Mouse (Mus musculus): ENCODE results near the gene Npas3.

The Npas3 gene

GRCm38 (mm10) chr12:53589446-53589961 lies 341.0 kb downstream of the Npas3 start:
- no peak for DNase-seq

DNA sequence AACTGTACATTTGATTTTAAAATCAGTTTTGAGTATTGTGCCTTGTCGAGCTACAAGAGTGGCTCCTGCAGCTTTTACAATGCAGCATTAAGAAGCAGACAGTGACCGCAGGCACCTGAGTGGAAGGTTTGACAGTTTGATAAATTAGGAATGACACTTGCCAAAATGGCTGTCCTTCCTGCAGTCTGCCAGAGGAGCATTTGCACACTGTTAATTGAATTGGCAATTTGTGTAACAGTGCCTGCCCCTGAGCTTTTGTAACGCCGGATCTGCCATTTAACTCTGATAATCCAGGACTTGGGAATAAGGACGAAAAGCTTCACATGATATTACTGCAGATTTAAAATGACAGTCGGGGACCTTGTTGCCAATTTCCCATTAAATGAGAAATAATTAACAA lies 357.2 kb downstream of the Npas3 start:
- no peak for DNase-seq

DNA sequence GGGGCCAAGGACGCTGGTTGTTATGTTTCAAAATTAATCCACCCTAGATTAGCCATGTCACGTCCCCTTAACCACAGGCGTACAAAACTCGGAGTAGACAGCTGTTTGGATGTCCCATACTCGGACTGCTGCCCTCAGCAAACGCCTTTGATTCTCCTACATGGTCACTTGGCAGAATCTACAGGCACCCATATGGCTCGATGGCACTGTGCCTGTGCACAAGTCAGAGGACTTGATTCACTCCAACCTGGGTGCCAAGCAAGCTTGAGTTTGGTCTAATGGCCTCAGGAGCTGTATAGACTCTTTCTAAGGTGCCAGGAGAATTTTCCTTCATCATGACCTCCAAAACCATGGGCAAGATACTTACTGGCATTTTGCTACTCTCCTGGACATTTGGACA lies 363.6 kb downstream of the Npas3 start:
- DNase-seq, result no peak

DNA sequence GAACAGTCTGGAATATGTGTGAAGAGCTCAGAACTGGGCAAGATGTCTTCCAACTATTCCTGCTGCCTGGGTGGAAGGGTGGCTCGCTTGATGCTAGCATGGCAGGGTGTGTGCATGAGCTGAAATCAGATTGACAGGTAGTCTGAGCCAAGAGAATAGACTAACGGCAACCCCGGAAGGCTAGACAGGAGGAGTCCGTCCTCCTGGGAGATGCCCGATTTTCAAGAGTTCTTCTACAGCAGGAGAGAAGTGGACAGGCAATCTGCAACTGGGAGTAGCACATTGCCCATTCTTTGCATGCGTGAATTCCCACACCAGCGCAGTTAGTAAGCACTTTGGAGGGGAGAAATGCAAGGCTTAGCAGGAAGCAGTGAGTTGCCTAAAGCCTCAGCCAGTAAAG lies 372.8 kb downstream of the Npas3 start:
- DNase-seq, result no peak

GRCm38 (mm10) chr12:53623793-53624192 lies 375.3 kb downstream of the Npas3 start:
- DNase-seq, result no peak

GRCm38 (mm10) chr12:53624379-53625021 lies 376.0 kb downstream of the Npas3 start:
- DNase-seq, result no peak

DNA sequence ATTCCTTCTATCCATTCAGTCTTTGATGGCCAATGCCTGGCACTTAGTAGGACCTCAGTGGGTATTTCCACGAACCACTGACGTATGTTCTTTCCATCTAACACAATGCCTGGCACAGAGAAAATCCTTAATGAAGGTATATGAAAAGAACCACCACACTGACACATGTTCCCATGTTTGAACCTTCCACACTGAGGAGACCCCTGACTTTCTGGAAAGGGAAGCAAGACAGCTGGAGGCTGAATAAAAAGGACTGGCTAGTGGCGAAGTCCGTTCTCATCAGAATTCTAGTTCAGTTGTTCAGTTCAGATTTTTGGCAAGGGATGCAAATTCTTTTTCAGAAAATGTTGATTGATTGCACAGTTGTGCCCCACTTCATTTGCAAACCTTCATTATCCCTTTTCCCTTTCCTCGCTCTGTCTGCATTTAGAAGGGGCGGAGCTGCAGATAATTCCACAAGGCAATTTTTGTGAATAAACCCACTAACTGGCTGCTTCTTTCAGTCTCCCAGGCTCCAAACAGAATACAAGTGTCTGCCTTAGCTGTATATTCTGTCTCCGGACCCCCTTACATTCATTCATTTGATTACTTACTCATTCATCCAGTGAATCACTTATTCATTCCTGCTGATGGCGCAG lies 381.1 kb downstream of the Npas3 start:
- DNase-seq, result no peak

- DNase-seq, result no peak
These were observed 382.1 kb downstream of the Npas3 start for GRCm38 (mm10) chr12:53630607-53631006.

DNA sequence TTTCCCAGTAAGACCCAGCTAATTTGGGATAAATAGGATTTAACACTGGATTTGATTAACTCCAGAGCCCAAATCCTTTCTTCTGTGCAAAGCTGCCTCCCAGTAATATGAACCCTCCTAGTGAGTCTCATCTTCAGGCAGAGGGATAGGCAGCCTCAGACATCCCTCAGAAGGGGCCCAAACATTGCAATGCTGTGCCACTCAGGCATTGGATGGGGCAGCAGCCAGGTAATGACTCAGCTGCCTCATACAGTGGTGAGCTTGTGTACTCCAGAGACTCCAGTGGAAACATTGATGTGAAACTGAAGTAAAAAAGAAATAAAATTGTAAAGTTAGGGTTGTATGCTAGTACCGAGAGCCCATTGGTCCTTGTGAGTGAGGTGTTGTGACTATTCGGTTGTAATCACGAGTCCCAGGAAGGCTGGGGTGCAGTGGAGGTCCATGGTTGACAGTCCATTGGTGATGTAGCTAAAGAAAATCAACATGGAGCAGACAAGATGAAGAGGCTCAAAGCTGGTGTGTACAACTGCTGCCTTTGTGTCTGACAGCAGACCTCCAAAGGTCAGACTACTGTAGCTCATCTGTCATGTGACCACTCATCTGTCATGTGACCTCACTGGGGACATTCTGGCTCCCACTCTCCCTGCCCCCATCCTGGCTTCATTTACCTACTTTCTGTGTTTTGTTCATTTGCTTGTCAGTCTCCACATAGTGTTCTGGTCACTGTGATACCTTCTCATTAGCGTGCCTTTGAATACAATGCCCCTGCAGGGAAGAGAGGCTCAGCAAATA lies 383.0 kb downstream of the Npas3 start:
- no peak for DNase-seq

GRCm38 (mm10) chr12:53638571-53638970 lies 390.1 kb downstream of the Npas3 start:
- no peak for DNase-seq

GRCm38 (mm10) chr12:53647282-53647681 lies 398.8 kb downstream of the Npas3 start:
- no peak for DNase-seq

DNA sequence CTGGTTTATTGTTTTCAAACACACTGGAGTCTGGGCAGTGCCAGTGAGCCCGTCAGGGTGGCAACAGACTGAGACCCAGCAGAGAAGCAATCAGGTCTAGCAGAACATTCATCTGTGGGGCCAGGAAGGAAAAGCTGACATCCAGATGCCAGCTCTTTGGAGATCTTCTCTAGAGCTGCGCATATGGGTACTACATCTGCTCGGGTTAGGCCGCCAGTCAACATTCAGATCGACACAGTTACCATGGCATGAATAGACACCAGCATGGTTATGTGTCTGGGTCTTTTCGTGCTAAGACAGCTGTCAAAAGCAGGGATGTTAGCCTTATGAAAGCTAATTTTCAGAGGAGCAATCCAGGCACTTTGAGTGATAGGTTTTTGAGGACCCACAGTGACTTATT lies 407.8 kb downstream of the Npas3 start:
- DNase-seq, result no peak

GRCm38 (mm10) chr12:53664084-53664483 lies 415.6 kb downstream of the Npas3 start:
- no peak for DNase-seq

GRCm38 (mm10) chr12:53671846-53672245 lies 423.4 kb downstream of the Npas3 start:
- no peak for DNase-seq

DNA sequence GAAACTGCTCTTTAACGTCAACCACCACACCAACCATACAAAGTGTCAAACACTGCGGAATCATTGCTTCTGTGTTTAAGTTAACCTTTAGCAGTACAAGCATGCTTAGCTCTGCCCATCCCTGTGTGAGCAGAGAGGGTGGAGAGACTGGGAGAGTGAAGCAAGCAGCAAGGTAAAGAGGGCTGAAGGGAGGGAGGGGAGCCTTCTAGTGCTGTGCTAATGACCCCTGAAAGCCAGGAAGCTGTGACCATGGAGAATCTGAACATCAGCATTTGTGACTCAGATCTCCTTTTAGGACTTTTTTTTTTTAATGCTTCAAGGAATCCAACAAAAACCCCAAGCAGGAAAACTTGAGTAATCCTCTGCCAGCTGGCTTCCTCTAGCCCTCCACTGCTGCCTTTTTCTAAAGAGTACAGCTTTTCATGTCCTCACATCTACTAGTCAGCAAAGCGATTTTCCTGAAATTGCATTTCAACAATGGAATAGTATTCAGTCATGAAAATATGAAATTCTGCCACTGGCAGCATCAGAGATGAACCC lies 428.7 kb downstream of the Npas3 start:
- DNase-seq, result no peak

GRCm38 (mm10) chr12:53678166-53678565 lies 429.7 kb downstream of the Npas3 start:
- DNase-seq, result no peak

DNA sequence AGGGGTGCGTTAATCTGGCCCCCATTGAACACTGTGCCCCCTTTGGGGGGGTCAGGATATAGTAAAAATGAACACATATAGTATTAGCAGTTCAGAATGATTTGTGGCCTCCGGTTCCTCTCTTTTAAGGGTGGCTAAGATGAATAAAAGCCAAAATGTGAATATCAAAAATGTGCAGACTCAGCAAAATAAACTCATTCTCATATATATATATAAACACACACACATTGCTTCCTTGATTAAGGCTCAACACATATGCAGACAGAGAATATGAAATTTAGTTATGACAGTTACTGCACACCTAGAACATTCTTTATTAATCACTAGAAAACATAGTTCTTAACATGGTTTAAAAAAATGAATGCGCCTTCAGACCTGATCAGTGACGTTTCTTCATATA lies 430.7 kb downstream of the Npas3 start:
- no peak for DNase-seq

DNA sequence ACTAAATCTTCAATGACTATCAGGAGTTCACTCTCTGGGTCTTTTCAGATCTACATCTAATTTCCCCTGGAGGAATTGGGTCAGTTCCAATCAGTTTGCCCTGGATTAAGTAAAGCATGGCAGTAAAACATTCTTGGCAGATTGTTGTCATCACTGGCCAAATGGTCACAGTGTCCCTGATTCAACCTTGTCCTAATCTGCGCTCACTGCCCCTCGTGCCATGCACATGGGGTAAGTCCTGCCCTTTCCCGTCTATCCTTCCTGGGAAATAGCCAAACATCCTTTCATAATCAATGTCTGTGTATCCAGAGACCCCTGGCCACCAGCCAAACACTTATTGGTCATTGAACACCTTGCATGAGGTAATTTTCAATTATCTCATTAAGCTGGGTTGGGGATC lies 432.0 kb downstream of the Npas3 start:
- no peak for DNase-seq

DNA sequence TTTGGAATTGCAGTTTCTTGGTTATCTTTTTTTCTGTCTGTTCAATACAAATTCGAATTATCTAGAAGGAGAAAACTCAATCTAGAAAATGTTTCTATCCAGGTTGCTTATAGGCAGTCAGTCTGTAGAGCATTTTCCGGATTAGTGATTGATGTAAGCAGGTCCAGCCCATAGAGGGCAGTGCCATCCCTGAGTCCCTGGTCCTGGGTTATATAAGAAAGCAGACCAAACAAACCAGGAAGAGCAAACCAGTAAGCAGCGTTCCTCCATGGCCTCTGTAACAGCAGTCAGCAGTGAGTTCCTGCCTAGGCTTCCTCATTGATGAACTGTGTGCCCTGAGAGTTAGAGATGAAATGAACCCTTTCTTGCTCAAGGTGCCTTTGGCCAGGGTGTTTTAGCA lies 433.6 kb downstream of the Npas3 start:
- no peak for DNase-seq

DNA sequence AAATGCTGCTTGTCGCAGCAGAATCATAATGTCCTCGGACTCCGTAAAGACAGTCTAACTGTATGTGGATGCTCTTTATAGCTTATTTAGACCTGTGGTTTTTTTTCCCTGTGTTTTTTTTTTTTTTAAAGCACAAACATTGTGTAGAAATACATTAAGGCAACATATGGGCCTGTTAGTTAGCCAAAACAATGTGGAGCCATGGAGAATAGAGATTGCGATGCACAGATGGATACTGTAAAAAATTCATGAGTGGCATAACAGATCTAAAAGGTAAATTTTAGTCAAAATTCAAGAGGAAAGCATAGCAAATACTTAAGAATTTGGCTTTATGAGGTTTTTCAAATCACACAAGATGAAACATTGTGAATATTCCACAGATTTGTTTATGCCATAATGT lies 444.0 kb downstream of the Npas3 start:
- no peak for DNase-seq

GRCm38 (mm10) chr12:53694346-53694745 lies 445.9 kb downstream of the Npas3 start:
- DNase-seq, result no peak

GRCm38 (mm10) chr12:53695324-53695723 lies 446.8 kb downstream of the Npas3 start:
- no peak for DNase-seq

- no peak for DNase-seq
These were observed 449.2 kb downstream of the Npas3 start for GRCm38 (mm10) chr12:53697645-53698044.

Data from lung, adult 18-20 months (tissue).